In genomic region chr16:9886155-9886554, GRCm38 (mm10) we compare ENCODE assay signal across 19 mouse cellular contexts.
"Had no signal": no experiment of that assay in that cellular context is flagged by ENCODE, and none has a peak within 500 bp of the region (broad histone marks: within the 10 kb centered on the region; RNA-seq: fewer than 3 reads in every experiment).

No protein-coding gene starts in this region.

- H3K4me1 ChIP-seq: lung, embryonic 15.5 days; megakaryocyte, embryonic 14.5 days; midbrain, embryonic 13.5 days; midbrain, embryonic 15.5 days; neural tube, embryonic 12.5 days; stomach, embryonic 15.5 days had no signal

- H3K27me3 ChIP-seq: lung, embryonic 15.5 days; megakaryocyte, embryonic 14.5 days; midbrain, embryonic 13.5 days; midbrain, embryonic 15.5 days; neural tube, embryonic 12.5 days; stomach, embryonic 15.5 days had no signal

- H3K27ac ChIP-seq: lung, embryonic 15.5 days; macrophage; midbrain, embryonic 13.5 days; midbrain, embryonic 15.5 days; neural tube, embryonic 12.5 days; stomach, embryonic 15.5 days; stomach, postnatal 0 days had no signal

- ATAC-seq: lung, postnatal 0 days; midbrain, embryonic 13.5 days; midbrain, embryonic 15.5 days had no signal

- H3K4me2 ChIP-seq: lung, embryonic 15.5 days; midbrain, embryonic 11.5 days; midbrain, embryonic 13.5 days; midbrain, embryonic 15.5 days; neural tube, embryonic 12.5 days; stomach, embryonic 15.5 days had no signal

- DNase-seq: lung, adult 2 months; lung, postnatal 14 days; lung, postnatal 36 days; right cerebral cortex, postnatal 25 days; right cerebral cortex, postnatal 4 days; spleen, adult 18-20 months; thymus, adult 2 months; thymus, postnatal 25 days; thymus, postnatal 4 days had no signal

- H3K36me3 ChIP-seq: lung, embryonic 15.5 days; midbrain, embryonic 13.5 days; midbrain, embryonic 15.5 days; neural tube, embryonic 12.5 days; stomach, embryonic 15.5 days had no signal

- H3K9me3 ChIP-seq: lung, embryonic 15.5 days; midbrain, embryonic 13.5 days; midbrain, embryonic 15.5 days; neural tube, embryonic 12.5 days; stomach, embryonic 15.5 days had no signal

- H3K9ac ChIP-seq: lung, embryonic 15.5 days; midbrain, embryonic 13.5 days; midbrain, embryonic 15.5 days; neural tube, embryonic 12.5 days; stomach, embryonic 15.5 days had no signal

- H3K4me3 ChIP-seq: lung, embryonic 15.5 days; midbrain, embryonic 13.5 days; midbrain, embryonic 15.5 days; neural tube, embryonic 12.5 days; stomach, embryonic 15.5 days had no signal
